Mouse (Mus musculus): ENCODE results near the gene Arhgap9. TPM values are rescaled to one million over a fixed set of nuclear protein-coding genes. Genes with fewer than 3 reads are reported as not detected.

Arhgap9 gene
- polyA plus RNA-seq, 1 experiment from 2014 or later: not detected

- ATAC-seq (no peak), DNase-seq (ENCODE audit: low read depth, low spot score) (no peak)
- POLR2A ChIA-PET: no interaction called here
- in situ Hi-C loops (cut with MboI; ENCODE audit: low pct_unique_long_range_greater_than_20kb): no loop called here
- no peaks in the 10 kb centered on the region for H3K27me3 ChIP-seq
- CTCF ChIA-PET: no interaction called here
- TF ChIP-seq CTCF (IDR thresholded peaks at IDR 0.05): no peak
Observed at GRCm38 (mm10) chr10:127377700-127378099, 55.9 kb downstream of the Arhgap9 start.

Other genes starting within 250 kb of the Arhgap9 start
- gene Agap2, start 246.7 kb upstream of the Arhgap9 start, polyA plus RNA-seq (2021): 1.4 TPM
- 173 TPM for gene Os9, start 200.8 kb upstream of the Arhgap9 start, polyA plus RNA-seq (2021)
- 112 TPM for gene B4galnt1, start 156.7 kb upstream of the Arhgap9 start, polyA plus RNA-seq (2021)
- 0.85 TPM for gene Slc26a10, start 141.3 kb upstream of the Arhgap9 start, polyA plus RNA-seq (2021)
- gene Arhgef25, start 131.9 kb upstream of the Arhgap9 start, polyA plus RNA-seq (2021): 106 TPM
- 155 TPM for gene Dtx3, start 126.2 kb upstream of the Arhgap9 start, polyA plus RNA-seq (2021)
- gene Pip4k2c, start 110.4 kb upstream of the Arhgap9 start, polyA plus RNA-seq (2021): 76.8 TPM
- 0.44 TPM for gene Kif5a, start 58.6 kb upstream of the Arhgap9 start, polyA plus RNA-seq (2021)
- gene Dctn2, start 55.6 kb upstream of the Arhgap9 start, polyA plus RNA-seq (2021): 307 TPM
- gene Mbd6, start 32.9 kb upstream of the Arhgap9 start, polyA plus RNA-seq (2021): 55.1 TPM
- gene Mars, start 10.2 kb upstream of the Arhgap9 start, polyA plus RNA-seq (2021): 152 TPM
- gene Gli1, start 20.0 kb downstream of the Arhgap9 start, polyA plus RNA-seq (2021): 0.23 TPM
- 0.01 TPM for gene Inhbe, start 32.4 kb downstream of the Arhgap9 start, polyA plus RNA-seq (2021)
- not detected for gene Inhbc, start 48.5 kb downstream of the Arhgap9 start, polyA plus RNA-seq (2021)
- 98.4 TPM for gene R3hdm2, start 58.4 kb downstream of the Arhgap9 start, polyA plus RNA-seq (2021)
- 0.80 TPM for gene Stac3, start 179.7 kb downstream of the Arhgap9 start, polyA plus RNA-seq (2021)
- gene Ndufa4l2, start 193.0 kb downstream of the Arhgap9 start, polyA plus RNA-seq (2021): 0.18 TPM
- 144 TPM for gene Shmt2, start 200.5 kb downstream of the Arhgap9 start, polyA plus RNA-seq (2021)
- 6.0 TPM for gene Nxph4, start 212.6 kb downstream of the Arhgap9 start, polyA plus RNA-seq (2021)